Mouse (Mus musculus) gastrocnemius, adult 18-20 months (tissue): ENCODE results near the gene Lrrc19. TPM values are rescaled to one million over a fixed set of nuclear protein-coding genes. Genes with fewer than 3 reads are reported as not detected.

Experiments
- DNase-seq: peaks from one replicate; pipeline ENCODE4 v3.0.0; 2021; ENCODE audit warnings: low spot score
- microRNA-seq: library from miRNA; unstranded; fragments of <30 nt; microRNA quantifications from one replicate; pipeline ENCODE4 v1.2.0, GENCODE M21; 2021
- total RNA-seq, 2 experiments: library from RNA; stranded (reverse); gene quantifications; 2 replicates each; pipeline ENCODE4 v1.2.3; 2021

The Lrrc19 gene
- total RNA-seq, 2 experiments from 2014 or later: not detected

DNA sequence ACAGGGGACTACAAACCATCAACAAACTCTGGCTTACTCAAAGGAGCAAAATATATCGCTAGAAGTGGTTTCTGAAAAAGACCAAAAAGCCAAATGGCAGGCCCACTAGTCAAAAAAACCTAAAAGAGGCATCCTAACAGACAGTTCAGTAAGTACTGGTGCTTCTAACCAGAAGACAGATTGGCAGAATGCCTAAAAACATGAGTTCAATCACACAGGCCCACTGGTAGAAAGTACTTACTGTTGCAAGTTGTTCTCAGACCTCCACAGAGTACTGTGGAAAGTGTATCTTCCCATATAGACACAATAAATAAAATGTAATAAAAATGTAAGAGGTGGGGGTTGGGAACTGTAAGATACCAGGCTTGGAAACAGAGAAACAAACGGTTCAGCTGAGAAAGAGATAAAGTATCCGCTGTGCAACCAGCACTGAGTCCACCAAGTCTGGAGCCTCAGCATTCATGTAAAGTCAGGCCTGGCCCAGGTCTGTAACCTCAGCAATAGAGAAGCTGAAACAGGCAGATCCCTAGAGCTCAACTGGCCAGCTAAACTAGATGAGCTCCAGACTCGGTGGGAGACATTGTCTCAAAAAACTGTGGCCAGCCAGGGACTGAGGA is 58.1 kb downstream of the Lrrc19 start:
- DNase-seq: no peak

Small RNAs within 50 kb of the gene (microRNA-seq; reads per million reads assigned to microRNA genes)
- gene Mir872: 868 reads per million, percentile 82 among the genes with 10 or more reads in this experiment

Other genes with a start within 250 kb of the Lrrc19 start
- gene Gm10306, start 93.6 kb downstream of the Lrrc19 start, total RNA-seq: not detected
- gene Caap1, start 93.3 kb downstream of the Lrrc19 start, total RNA-seq: 1 to 10 TPM; 1.9 to 2.0 TPM
- gene Plaa, start 46.9 kb downstream of the Lrrc19 start, total RNA-seq: 10 to 100 TPM; 31.3 to 38.0 TPM
- gene Ift74, start 35.7 kb downstream of the Lrrc19 start, total RNA-seq: 1 to 10 TPM; 6.3 to 6.4 TPM
- 10 to 100 TPM in 1 of 2 experiments, 1 to 10 TPM in 1; 8.8 to 12.2 TPM for gene Tek, start 89.1 kb upstream of the Lrrc19 start, total RNA-seq